Mouse (Mus musculus) bone marrow macrophage, adult 2 months (primary cell): ENCODE results near the gene Aff3.

Source experiments
- CTCF ChIP-seq: IDR thresholded peaks from 2 replicates; pipeline ENCODE4 v1.5.1; 2012; ENCODE audit warnings: low read depth, mild to moderate bottlenecking, low read length, moderate library complexity
- POLR2A ChIP-seq: IDR thresholded peaks from 2 replicates; pipeline ENCODE4 v1.6.1; 2012; ENCODE audit warnings: mild to moderate bottlenecking, low read depth, low read length, borderline replicate concordance

- no peak for TF ChIP-seq CTCF
- TF ChIP-seq POLR2A, result no peak
Measured at GRCm38 (mm10) chr1:38454921-38455320, 209.8 kb downstream of the Aff3 start.
